Mouse (Mus musculus) common myeloid progenitor, adult 5-6 weeks (primary cell): ENCODE measurements around the gene Mif4gd. TPM values are rescaled to one million over a fixed set of nuclear protein-coding genes. Genes with fewer than 3 reads are reported as not detected.
A peak's percentile ranks its signal among the peaks of the same experiment; 100 is the strongest.

Experiments used
- ATAC-seq: replicated peaks from 2 replicates; pipeline ENCODE4 v1.8.0; 2016; ENCODE audit warnings: low read depth, mild to moderate bottlenecking, moderate TSS enrichment, inconsistent platforms; ENCODE audit not compliant: poor library complexity, severe bottlenecking
- total RNA-seq: library from RNA; stranded (forward); fragments of 200-1000, 187-1606 nt; gene quantifications from 2 replicates; pipeline ENCODE4 v1.2.3, GENCODE M21; 2017

The Mif4gd gene
- total RNA-seq, 1 experiment from 2014 or later = 26.9 TPM

DNA sequence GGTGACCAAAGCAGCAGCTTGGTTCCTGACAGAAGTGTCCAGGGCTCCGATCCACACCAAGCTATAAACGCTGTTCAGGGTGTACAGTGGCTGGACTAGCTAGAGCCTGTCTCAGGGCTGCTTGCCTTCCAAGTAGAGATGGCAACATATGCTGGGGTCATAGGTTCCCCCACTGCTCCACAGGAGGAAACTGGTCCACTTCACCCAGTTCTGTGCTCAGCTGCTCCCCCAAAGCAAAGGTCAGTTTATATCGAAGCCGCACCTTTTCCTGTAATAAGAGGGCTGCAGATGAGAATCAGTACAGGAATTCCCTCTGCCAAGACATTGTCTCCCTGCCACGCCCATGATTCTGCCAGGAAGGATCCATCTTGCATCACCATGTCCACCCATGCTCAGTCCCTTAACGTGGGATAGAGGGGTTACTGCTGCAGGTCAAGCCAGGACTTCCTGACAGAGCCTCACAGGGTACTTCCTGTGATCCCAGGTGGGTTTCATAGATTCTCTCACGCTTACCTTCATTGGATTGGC lies 27.1 kb downstream of the Mif4gd start:
- ATAC-seq = no peak

DNA sequence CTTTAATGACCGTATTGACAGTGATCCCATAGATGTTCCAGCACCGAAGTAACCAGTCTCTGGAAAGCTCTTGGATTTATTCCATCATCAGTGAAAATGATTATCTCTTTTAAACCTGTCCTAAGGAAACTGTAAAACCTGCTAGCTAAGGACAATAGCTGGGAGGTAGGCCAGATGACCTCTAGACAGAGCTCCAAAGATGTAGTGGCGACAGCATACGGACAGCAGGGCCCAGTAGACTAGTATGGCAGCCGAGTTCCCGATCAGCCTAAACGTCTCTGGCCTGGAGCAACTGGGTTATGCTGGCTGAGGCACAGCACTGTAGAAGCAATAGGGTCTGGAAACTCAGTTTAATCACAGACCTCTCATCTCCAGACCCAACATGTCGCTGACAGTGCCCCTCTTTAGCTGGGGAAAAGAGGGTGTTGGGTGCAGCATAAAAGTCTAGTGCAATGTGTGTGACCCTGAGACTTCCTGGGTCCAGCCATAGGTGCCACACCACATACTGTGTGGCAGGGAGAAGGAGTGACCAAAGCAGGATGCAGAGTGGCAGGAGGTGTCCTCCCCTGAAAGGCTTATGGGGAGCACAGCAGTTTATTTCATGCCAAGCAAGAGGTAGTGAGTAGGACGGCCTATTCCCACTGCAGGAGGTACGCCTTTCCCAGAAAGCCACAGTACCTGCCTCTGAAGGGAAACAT lies 28.2 kb downstream of the Mif4gd start:
- ATAC-seq = no peak

DNA sequence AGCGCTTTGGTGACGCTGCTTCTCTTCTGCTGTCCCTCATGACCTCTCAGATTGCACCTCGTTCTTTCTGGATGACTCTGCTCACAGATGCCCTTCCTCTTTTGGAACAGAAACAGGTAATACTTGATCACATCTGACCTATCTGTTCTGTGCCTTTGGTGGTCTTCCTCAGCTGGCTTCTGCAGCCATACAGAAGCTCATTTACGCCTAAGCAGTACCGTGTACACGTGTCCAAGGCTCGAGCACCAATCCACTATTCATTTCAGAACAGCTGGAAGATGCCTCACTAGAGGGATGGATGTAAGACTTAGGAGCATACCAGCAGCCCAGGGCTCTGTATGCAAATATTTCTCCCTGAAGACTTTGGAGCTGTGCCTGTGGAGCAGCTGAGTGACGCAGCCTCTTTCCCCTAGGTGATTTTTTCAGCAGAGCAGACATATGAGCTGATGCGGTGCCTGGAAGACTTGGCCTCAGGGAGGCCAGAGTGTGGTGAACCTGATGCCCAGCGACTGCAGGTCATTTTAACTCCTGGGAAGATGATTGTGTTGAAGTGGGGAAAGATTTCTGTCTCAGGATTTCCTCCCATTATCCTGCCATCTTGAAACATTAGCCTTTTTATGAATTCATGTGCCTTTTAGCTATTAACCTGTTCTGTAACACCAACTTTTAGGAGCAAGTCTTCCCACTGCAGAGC lies 29.7 kb downstream of the Mif4gd start:
- ATAC-seq = no peak

DNA sequence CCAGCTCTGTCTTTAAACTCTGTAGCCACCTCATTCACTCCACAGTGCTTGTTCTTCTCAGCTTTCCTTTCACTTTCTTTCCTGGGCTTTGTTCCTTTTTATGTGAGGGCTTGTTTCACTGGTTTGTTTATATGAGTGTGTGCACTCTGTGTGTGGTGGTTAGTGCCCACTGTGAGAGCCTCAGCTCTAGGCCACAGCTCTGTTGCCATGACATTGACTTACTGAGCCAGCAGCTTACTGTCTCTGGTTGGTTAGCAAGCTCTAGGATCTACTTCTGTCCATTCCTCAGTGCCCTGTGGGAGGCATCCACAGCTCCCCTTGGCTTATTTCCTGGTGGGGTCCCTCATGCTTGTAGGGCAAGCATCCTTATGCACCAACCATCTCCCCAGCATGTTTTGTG lies 33.7 kb downstream of the Mif4gd start:
- ATAC-seq = peak; percentile 68

DNA sequence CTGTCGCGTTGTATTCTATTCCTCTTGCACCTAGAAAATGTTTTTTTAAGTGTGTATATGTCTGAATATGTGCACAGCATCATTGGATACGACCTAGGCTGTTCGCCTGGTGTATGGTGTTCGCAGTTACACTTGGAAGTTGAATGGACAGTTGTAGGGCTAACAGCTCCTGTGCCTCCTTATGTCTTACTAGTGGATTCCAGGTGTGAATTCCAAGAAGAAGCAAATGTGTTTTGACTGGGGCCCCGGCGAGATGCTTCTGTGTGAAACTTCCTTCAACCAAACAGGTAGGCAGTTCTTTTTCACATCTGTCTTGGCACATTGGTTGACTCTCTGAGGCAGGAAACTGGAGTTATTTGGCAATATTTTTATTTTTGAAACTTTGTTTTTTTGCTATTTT lies 47.8 kb downstream of the Mif4gd start:
- no peak for ATAC-seq

DNA sequence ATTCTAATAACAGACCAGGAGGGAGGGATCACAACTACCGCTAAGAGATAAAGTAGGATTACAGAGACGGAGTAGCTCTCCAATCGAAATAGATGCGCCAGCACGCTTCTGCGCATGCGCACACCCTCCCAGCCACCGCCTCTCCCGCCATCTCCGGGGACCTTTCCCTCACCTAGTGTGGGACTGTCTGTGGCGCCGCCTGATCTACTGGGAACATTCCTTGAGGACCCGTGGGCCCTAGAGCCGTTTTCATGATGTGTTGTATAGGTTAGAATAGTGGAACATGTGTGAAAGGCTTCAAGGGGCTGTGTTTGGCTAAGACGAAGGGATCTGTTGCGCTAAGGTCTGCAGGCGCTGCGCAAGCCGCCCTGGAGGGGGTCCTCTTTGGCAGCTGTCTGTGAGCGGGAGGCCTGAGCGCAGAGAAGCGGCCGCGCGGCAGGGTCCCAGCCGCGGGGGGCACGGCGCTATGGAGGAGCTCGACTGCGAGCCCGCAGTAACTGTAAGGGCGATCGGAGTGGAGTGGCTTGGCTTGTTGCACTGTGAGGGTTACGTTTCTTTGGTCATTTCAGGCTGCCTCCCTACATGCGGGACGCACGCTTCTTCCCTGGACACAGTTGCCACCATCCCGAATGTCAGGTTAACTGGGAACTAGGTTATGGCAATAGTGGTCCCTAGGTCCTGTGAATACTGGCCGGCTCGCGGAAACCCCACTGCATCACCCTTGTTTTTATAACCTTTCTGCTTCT lies 48.5 kb downstream of the Mif4gd start, which contains the start of gene Nup85:
Gene Nup85, plus strand, starts transcription at position 371 of the 746 bp plus-strand sequence.
- ATAC-seq = peak; percentile 97

DNA sequence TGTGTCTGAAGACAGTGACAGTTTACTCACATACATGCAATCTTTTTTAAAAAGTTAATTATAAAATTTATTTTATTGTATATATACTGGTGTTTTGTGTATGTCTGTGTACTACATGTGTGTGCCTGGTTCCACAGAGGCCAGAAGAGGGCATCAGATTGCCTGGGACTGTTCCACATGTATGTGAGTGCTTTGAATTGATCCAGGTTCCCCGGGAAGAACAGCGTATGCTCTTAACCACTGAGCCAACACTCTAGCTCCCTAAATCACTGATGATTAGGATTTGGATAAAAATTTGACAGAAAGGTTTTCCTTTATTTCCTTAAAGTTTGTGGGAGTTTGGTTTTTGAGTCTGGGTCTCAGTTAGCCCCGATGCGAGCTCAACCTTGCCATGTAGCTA lies 49.4 kb downstream of the Mif4gd start:
- ATAC-seq = 0 out of 2 replicates have a peak, but pooled peaks have one; percentile 39

Other genes starting within 250 kb of the Mif4gd start
- gene Hid1, start 245.2 kb downstream of the Mif4gd start, total RNA-seq = 1.9 TPM in 1 of 2 replicates, not detected in the other
- 0.18 TPM in 1 of 2 replicates, not detected in the other for gene Cdr2l, start 231.1 kb downstream of the Mif4gd start, total RNA-seq
- 67.7 and 94.1 TPM in 2 replicates for gene Mrpl58, start 209.2 kb downstream of the Mif4gd start, total RNA-seq
- 531 and 684 TPM in 2 replicates for gene Atp5h, start 193.0 kb downstream of the Mif4gd start, total RNA-seq
- 12.3 and 15.4 TPM in 2 replicates for gene Kctd2, start 192.8 kb downstream of the Mif4gd start, total RNA-seq
- not detected in 2 replicates for gene Trim80, start 172.4 kb downstream of the Mif4gd start, total RNA-seq
- not detected in 2 replicates for gene Slc16a5, start 150.5 kb downstream of the Mif4gd start, total RNA-seq
- gene Armc7, start 137.3 kb downstream of the Mif4gd start, total RNA-seq = 4.2 and 6.5 TPM in 2 replicates
- gene Nt5c, start 121.1 kb downstream of the Mif4gd start, total RNA-seq = 92.2 and 98.6 TPM in 2 replicates
- gene Jpt1, start 98.6 kb downstream of the Mif4gd start, total RNA-seq = 152 and 171 TPM in 2 replicates
- 592 and 605 TPM in 2 replicates for gene Sumo2, start 76.7 kb downstream of the Mif4gd start, total RNA-seq
- gene Nup85, start 48.5 kb downstream of the Mif4gd start, total RNA-seq = 147 and 175 TPM in 2 replicates
- gene Mrps7, start 9.0 kb downstream of the Mif4gd start, total RNA-seq = 31.7 and 39.0 TPM in 2 replicates
- gene Gga3, start 8.9 kb downstream of the Mif4gd start, total RNA-seq = 21.3 and 38.2 TPM in 2 replicates
- gene Slc25a19, start 15.3 kb upstream of the Mif4gd start, total RNA-seq = 22.3 and 28.1 TPM in 2 replicates
- gene Grb2, start 95.6 kb upstream of the Mif4gd start, total RNA-seq = 34.7 and 53.5 TPM in 2 replicates
- gene Tmem94, start 152.5 kb upstream of the Mif4gd start, total RNA-seq = 18.3 and 23.2 TPM in 2 replicates
- gene Caskin2, start 200.7 kb upstream of the Mif4gd start, total RNA-seq = 2.8 and 5.8 TPM in 2 replicates
- gene Tsen54, start 201.8 kb upstream of the Mif4gd start, total RNA-seq = 12.2 and 22.2 TPM in 2 replicates
- 3.8 and 6.2 TPM in 2 replicates for gene Llgl2, start 211.1 kb upstream of the Mif4gd start, total RNA-seq
- gene Myo15b, start 245.4 kb upstream of the Mif4gd start, total RNA-seq = 3.3 and 3.7 TPM in 2 replicates